Mouse (Mus musculus) intestine, postnatal 0 days (tissue): ENCODE measurements around the gene Ugt1a9. TPM values are rescaled to one million over a fixed set of nuclear protein-coding genes. Genes with fewer than 3 reads are reported as not detected.

Experiments
- ATAC-seq: fragments of 200-750 bp; cut with Nextera tagmentation; 2 replicates; pipeline ENCODE4 v1.8.0; 2017; ENCODE audit warnings: mild to moderate bottlenecking, moderate TSS enrichment, moderate library complexity
- H3K27ac ChIP-seq: fragments of 300-500 bp; sonication (generic); 2 replicates; pipeline ENCODE4 v1.5.1; 2014; ENCODE audit warnings: mild to moderate bottlenecking, low read depth, low read length, moderate library complexity
- H3K27me3 ChIP-seq: fragments of 300-500 bp; sonication (generic); replicated peaks from 2 replicates; pipeline ENCODE4 v1.6.1; 2014; ENCODE audit warnings: low read length, mixed read lengths; ENCODE audit not compliant: control insufficient read depth, insufficient read depth
- H3K36me3 ChIP-seq: fragments of 300-500 bp; sonication (generic); 2 replicates; pipeline ENCODE4 v1.6.1; 2014; ENCODE audit warnings: mild to moderate bottlenecking, moderate library complexity; ENCODE audit not compliant: control insufficient read depth, insufficient read depth
- H3K4me1 ChIP-seq: fragments of 300-500 bp; sonication (generic); replicated peaks from 2 replicates; pipeline ENCODE4 v1.6.1; 2014; ENCODE audit warnings: antibody characterized with exemption, low read length, mixed read lengths; ENCODE audit not compliant: control insufficient read depth, insufficient read depth
- H3K4me2 ChIP-seq: fragments of 300-500 bp; sonication (generic); replicated peaks from 2 replicates; pipeline ENCODE4 v1.6.1; 2014; ENCODE audit warnings: low read depth, mild to moderate bottlenecking, moderate library complexity
- H3K4me3 ChIP-seq: fragments of 300-500 bp; sonication (generic); 2 replicates; pipeline ENCODE4 v1.5.1; 2014; ENCODE audit warnings: low read depth, low read length
- H3K9ac ChIP-seq: fragments of 300-500 bp; sonication (generic); 2 replicates; pipeline ENCODE4 v1.6.1; 2014; ENCODE audit warnings: mild to moderate bottlenecking, low read depth, low read length
- H3K9me3 ChIP-seq: fragments of 300-500 bp; sonication (generic); 2 replicates; pipeline ENCODE4 v1.6.1; 2016; ENCODE audit warnings: mixed run types; ENCODE audit not compliant: control insufficient read depth
- CTCF ChIP-seq: sonication (generic); IDR thresholded peaks from 2 replicates; pipeline ENCODE4 v1.5.1; 2016; ENCODE audit warnings: low read depth, mild to moderate bottlenecking, control low read depth, antibody characterized with exemption, moderate library complexity
- WGBS: fragments of 180-500 bp; shearing (Covaris S2); extraction: QIAGEN DNeasy Blood & Tissue Kit; methylation state at CpG from one replicate; pipeline ENCODE4 v1.1.7; 2014; 5-methylcytosine and 5-hydroxymethylcytosine counted together
- polyA plus RNA-seq: library from polyadenylated mRNA; unstranded; fragments of >200 nt; fragmentation: Nextera tagmentation; extraction: Ambion mirVana; gene quantifications from 2 replicates; pipeline ENCODE4 v1.2.1, GENCODE M21; 2015

The Ugt1a9 gene
- polyA plus RNA-seq, 1 experiment from 2014 or later: 38.4 TPM

DNA sequence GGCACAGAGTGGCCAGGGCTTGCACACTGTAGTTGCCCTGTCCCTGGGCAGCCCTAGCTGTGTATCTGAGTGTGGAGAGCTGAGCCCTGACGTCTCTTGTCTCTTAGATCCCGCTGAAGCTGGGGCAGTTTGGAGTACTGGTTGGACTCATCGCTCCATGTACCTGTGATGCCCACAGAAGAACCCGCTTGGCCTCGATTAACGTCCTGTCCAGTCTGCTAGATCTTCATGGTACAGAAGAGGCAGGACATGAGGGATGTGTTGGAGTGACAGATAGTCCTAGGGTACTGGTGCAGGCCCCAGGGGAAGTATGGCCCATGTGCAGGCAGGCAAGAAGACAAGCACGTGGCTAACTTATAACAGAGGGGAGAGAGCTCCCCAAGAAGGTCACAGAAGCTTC lies 179.0 kb downstream of the Ugt1a9 start:
- peaks cover 43% of the 10 kb centered on the region for H3K9me3 ChIP-seq
- no peak overlapping the region for H3K9ac ChIP-seq
- 80% methylated on average over 7 of the region's 7 CpGs for WGBS
- TF ChIP-seq CTCF: no peak
- no peak overlapping the region for H3K27ac ChIP-seq
- H3K4me1 ChIP-seq: no peaks in the 10 kb centered on the region
- H3K36me3 ChIP-seq: no peaks in the 10 kb centered on the region
- no peak for ATAC-seq
- H3K4me3 ChIP-seq: no peak overlapping the region
- H3K4me2 ChIP-seq: no peak overlapping the region
- no peaks in the 10 kb centered on the region for H3K27me3 ChIP-seq

GRCm38 (mm10) chr1:88250023-88250422 lies 179.4 kb downstream of the Ugt1a9 start:
- WGBS: 78% methylated on average over 5 of the region's 5 CpGs
- Histone ChIP-seq H3K9me3 (peaks cover 43% of the 10 kb centered on the region), H3K4me2 (no peak overlapping the region), H3K27ac (no peak overlapping the region), H3K9ac (no peak overlapping the region), H3K4me3 (no peak overlapping the region), H3K36me3 (no peaks in the 10 kb centered on the region), H3K4me1 (no peaks in the 10 kb centered on the region), H3K27me3 (no peaks in the 10 kb centered on the region)
- TF ChIP-seq CTCF: no peak
- ATAC-seq: no peak

DNA sequence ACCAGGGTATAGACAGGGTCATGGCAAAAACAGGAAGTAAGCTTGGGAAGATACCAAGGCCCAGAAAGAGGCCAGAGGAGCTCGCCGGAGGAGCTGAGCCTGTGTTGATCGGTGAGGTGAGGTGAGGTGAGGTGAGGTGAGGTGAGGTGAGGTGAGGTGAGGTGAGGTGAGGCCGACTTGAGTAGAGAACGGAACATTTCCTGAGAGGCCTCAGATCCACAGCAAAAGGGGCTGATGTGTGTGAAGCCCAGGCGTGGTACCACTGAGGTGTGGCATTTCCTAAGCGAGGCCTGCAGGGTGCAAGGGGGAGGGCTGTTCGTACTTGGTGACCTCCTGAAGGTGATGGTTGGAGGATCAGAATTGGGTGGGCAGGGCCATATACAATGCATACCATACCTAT lies 182.5 kb downstream of the Ugt1a9 start:
- Histone ChIP-seq H3K4me3 (no peak overlapping the region), H3K4me1 (no peaks in the 10 kb centered on the region), H3K27me3 (no peaks in the 10 kb centered on the region), H3K27ac (no peak overlapping the region), H3K9ac (no peak overlapping the region), H3K4me2 (no peak overlapping the region), H3K9me3 (peaks cover 25% of the 10 kb centered on the region), H3K36me3 (no peaks in the 10 kb centered on the region)
- peak; percentile 17; the same call in 1 of the 2 replicates for ATAC-seq
- 66% methylated on average over 8 of the region's 8 CpGs for WGBS
- no peak for TF ChIP-seq CTCF

DNA sequence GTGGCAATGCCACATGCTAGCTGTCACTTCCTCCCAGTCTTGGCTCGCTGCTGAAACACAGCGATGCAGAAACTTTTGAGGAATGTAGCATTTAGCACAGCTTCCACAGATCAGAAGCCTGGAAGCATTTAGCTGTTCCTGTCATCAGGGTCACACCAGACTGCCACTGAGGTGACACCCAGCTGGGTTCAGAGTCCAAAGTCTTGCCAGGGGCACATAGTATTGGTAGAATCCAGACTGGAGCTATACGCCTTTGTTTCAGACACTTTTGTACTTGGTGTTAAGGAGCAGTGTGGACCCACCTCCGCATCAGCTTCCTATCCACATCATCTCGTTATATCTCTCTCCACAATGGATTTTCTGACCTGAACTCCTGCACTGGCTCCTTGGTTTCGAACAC lies 182.9 kb downstream of the Ugt1a9 start:
- Histone ChIP-seq H3K36me3 (no peaks in the 10 kb centered on the region), H3K4me3 (no peak overlapping the region), H3K4me1 (no peaks in the 10 kb centered on the region), H3K27me3 (no peaks in the 10 kb centered on the region), H3K9ac (no peak overlapping the region), H3K9me3 (peaks cover 25% of the 10 kb centered on the region), H3K27ac (no peak overlapping the region), H3K4me2 (no peak overlapping the region)
- 69% methylated on average over 6 of the region's 6 CpGs for WGBS
- TF ChIP-seq CTCF: no peak
- peak; percentile 44 for ATAC-seq

GRCm38 (mm10) chr1:88254793-88255465 lies 184.3 kb downstream of the Ugt1a9 start:
- H3K27ac ChIP-seq: no peak overlapping the region
- no peak overlapping the region for H3K4me2 ChIP-seq
- H3K27me3 ChIP-seq: no peaks in the 10 kb centered on the region
- WGBS: 85% methylated on average over 12 of the region's 12 CpGs
- H3K9me3 ChIP-seq: peaks cover 22% of the 10 kb centered on the region
- peaks cover 3% of the 10 kb centered on the region for H3K4me1 ChIP-seq
- H3K9ac ChIP-seq: no peak overlapping the region
- no peak for TF ChIP-seq CTCF
- H3K36me3 ChIP-seq: peaks cover 7% of the 10 kb centered on the region; the same call in 1 of the 2 replicates
- ATAC-seq: no peak
- no peak overlapping the region for H3K4me3 ChIP-seq

GRCm38 (mm10) chr1:88255466-88255857 lies 184.9 kb downstream of the Ugt1a9 start:
- H3K27ac ChIP-seq: no peak overlapping the region
- H3K36me3 ChIP-seq: peaks cover 12% of the 10 kb centered on the region
- H3K4me3 ChIP-seq: no peak overlapping the region
- no peak overlapping the region for H3K4me2 ChIP-seq
- H3K4me1 ChIP-seq: peaks cover 8% of the 10 kb centered on the region
- H3K9me3 ChIP-seq: peaks cover 18% of the 10 kb centered on the region; the same call in 1 of the 2 replicates
- no peak overlapping the region for H3K9ac ChIP-seq
- ATAC-seq: no peak
- 59% methylated on average over 2 of the region's 2 CpGs for WGBS
- no peaks in the 10 kb centered on the region for H3K27me3 ChIP-seq
- no peak for TF ChIP-seq CTCF
